In the genomic region with DNA sequence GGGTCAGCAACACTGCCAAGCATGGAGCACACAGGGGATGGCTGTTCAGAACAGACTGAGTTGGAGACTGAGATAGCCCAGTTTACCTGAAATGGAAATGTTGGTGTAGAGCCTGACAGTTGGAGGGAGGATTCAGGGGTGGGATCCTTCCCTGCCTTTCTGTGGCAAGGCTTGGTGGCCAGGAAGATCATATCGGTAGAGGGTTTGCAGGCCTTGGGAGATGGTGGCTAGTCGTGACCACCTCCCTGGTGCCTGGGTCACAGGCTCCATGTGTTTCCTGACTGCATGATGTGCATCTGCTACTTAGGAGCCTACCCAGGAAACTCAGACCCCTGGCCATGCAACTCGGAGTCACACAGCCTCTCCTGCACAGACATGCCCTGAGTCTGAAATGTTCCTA, we compare ENCODE assay signal across 12 mouse cellular contexts.
DNase-seq lines count a peak whose midpoint lies in the region; ATAC-seq and TF ChIP-seq lines count a peak whose summit lies in the region.
"Had no signal": no experiment of that assay in that cellular context is flagged by ENCODE, and none has a peak within 500 bp of the region (broad histone marks: within the 10 kb centered on the region; RNA-seq: fewer than 3 reads in every experiment).

No protein-coding gene starts in this region.

- TF ChIP-seq EP300 in lung, postnatal 0 days (IDR thresholded peaks at IDR 0.05) = no peak
- TF ChIP-seq EP300 in stomach, postnatal 0 days (optimal IDR thresholded peaks at IDR 0.05) = no peak

- H3K27me3 ChIP-seq in heart, embryonic 10.5 days (ENCODE audit: insufficient read depth, poor library complexity, severe bottlenecking) = peaks cover 53% of the 10 kb centered on the region
- H3K27me3 ChIP-seq in kidney, adult 2 months (replicated peaks; ENCODE audit: control insufficient read depth, insufficient read depth, low read length) = no peaks in the 10 kb centered on the region
- no peaks in the 10 kb centered on the region for H3K27me3 ChIP-seq in lung, postnatal 0 days (replicated peaks; ENCODE audit: insufficient read depth, low read length)
- H3K27me3 ChIP-seq in stomach, postnatal 0 days (ENCODE audit: control insufficient read depth, insufficient read depth, low read length) = no peaks in the 10 kb centered on the region

- no peaks in the 10 kb centered on the region for H3K36me3 ChIP-seq in heart, embryonic 10.5 days
- H3K36me3 ChIP-seq in kidney, adult 2 months (ENCODE audit: control insufficient read depth, insufficient read depth, low read length) = no peaks in the 10 kb centered on the region
- H3K36me3 ChIP-seq in lung, postnatal 0 days (ENCODE audit: insufficient read depth, low read length) = no peaks in the 10 kb centered on the region
- no peaks in the 10 kb centered on the region for H3K36me3 ChIP-seq in stomach, postnatal 0 days (ENCODE audit: control insufficient read depth, insufficient read depth, low read length)
- H3K36me3 ChIP-seq: liver, embryonic 13.5 days had no signal

- no peak for DNase-seq in heart, embryonic 10.5 days (ENCODE audit: low spot score)
- no peak for DNase-seq in heart, adult 8-10 months (ENCODE audit: low spot score)
- DNase-seq in kidney, adult 2 months = no peak
- DNase-seq in kidney, postnatal 25 days = no peak
- DNase-seq in lung, postnatal 0 days (ENCODE audit: low spot score) = no peak
- no peak for DNase-seq in lung, postnatal 10 days
- no peak for DNase-seq in stomach, postnatal 0 days (ENCODE audit: low spot score)
- DNase-seq in cerebellum, postnatal 4 days (ENCODE audit: low spot score in 2 of 2) = no peak
- DNase-seq: B cell, adult 2 months; liver, embryonic 13.5 days; thymus, postnatal 25 days had no signal

- TF ChIP-seq POLR2A in kidney, adult 2 months (IDR thresholded peaks at IDR 0.05; ENCODE audit: low read depth, low read length) = no peak

- no peak overlapping the region for H3K4me2 ChIP-seq in lung, postnatal 0 days (replicated peaks; ENCODE audit: low read depth, low read length)
- no peak overlapping the region for H3K4me2 ChIP-seq in stomach, postnatal 0 days (replicated peaks; ENCODE audit: low read depth)
- H3K4me2 ChIP-seq: liver, embryonic 13.5 days had no signal

- no peak overlapping the region for H3K9ac ChIP-seq in lung, postnatal 0 days (replicated peaks; ENCODE audit: low read depth)
- no peak overlapping the region for H3K9ac ChIP-seq in stomach, postnatal 0 days (ENCODE audit: low read length)
- H3K9ac ChIP-seq: liver, embryonic 13.5 days had no signal

- peaks cover 27% of the 10 kb centered on the region for H3K4me1 ChIP-seq in heart, embryonic 10.5 days
- H3K4me1 ChIP-seq in kidney, adult 2 months (ENCODE audit: control insufficient read depth, insufficient read depth, low read length) = no peaks in the 10 kb centered on the region
- H3K4me1 ChIP-seq in lung, postnatal 0 days (ENCODE audit: insufficient read depth, low read depth, low read length) = peaks cover 7% of the 10 kb centered on the region; the same call in 1 of the 2 replicates
- no peaks in the 10 kb centered on the region for H3K4me1 ChIP-seq in stomach, postnatal 0 days (replicated peaks; ENCODE audit: control insufficient read depth, insufficient read depth)

- H3K4me3 ChIP-seq in heart, embryonic 10.5 days = no peak overlapping the region
- no peak overlapping the region for H3K4me3 ChIP-seq in kidney, adult 2 months (ENCODE audit: insufficient read depth, low read depth, low read length)
- H3K4me3 ChIP-seq in lung, postnatal 0 days (ENCODE audit: low read depth, low read length) = no peak overlapping the region
- H3K4me3 ChIP-seq in stomach, postnatal 0 days (ENCODE audit: low read depth, low read length) = no peak overlapping the region
- H3K4me3 ChIP-seq: liver, embryonic 13.5 days; megakaryocyte, embryonic 14.5 days had no signal

- H3K27ac ChIP-seq in heart, embryonic 10.5 days = 0 out of 2 replicates have a peak overlapping the region, but pooled peaks have one; percentile 30
- H3K27ac ChIP-seq in kidney, adult 2 months (ENCODE audit: insufficient read depth, low read depth, low read length) = peak overlapping the region; percentile 22; the same call in 1 of the 2 replicates
- peak overlapping the region; percentile 82 for H3K27ac ChIP-seq in lung, postnatal 0 days (ENCODE audit: low read length)
- peak overlapping the region; percentile 67 for H3K27ac ChIP-seq in stomach, postnatal 0 days (replicated peaks)
- H3K27ac ChIP-seq: liver, embryonic 13.5 days had no signal

- 64% methylated on average over 3 of the region's 3 CpGs for WGBS in heart, embryonic 10.5 days
- WGBS in kidney, adult 2 months = 70% methylated on average over 3 of the region's 3 CpGs
- WGBS in lung, postnatal 0 days = 70% methylated on average over 3 of the region's 3 CpGs
- WGBS in stomach, postnatal 0 days = 79% methylated on average over 3 of the region's 3 CpGs

- H3K9me3 ChIP-seq in heart, embryonic 10.5 days = no peaks in the 10 kb centered on the region
- H3K9me3 ChIP-seq in lung, postnatal 0 days (ENCODE audit: low read length) = no peaks in the 10 kb centered on the region
- no peaks in the 10 kb centered on the region for H3K9me3 ChIP-seq in stomach, postnatal 0 days (ENCODE audit: control insufficient read depth, low read length)
- H3K9me3 ChIP-seq: liver, embryonic 13.5 days; megakaryocyte, embryonic 14.5 days had no signal

- TF ChIP-seq CTCF in kidney, adult 2 months (conservative IDR thresholded peaks at IDR 0.05; ENCODE audit: insufficient read depth, insufficient read length, low read depth, low read length) = no peak
- TF ChIP-seq CTCF in lung, postnatal 0 days (IDR thresholded peaks at IDR 0.05) = no peak
- no peak for TF ChIP-seq CTCF in stomach, postnatal 0 days (IDR thresholded peaks at IDR 0.05; ENCODE audit: low read depth)

- ATAC-seq in lung, postnatal 0 days = no peak
- peak; percentile 13; the same call in 1 of the 2 replicates for ATAC-seq in stomach, postnatal 0 days (ENCODE audit: low FRiP score, low TSS enrichment)

Comparison
In these comparisons a context has a peak if more than half of its experiments do, and no peak if none do; other contexts are left out.
1. H3K27ac ChIP-seq: peak in every context shown above with its lines; median percentile 82 in lung, postnatal 0 days; 67 in stomach, postnatal 0 days; 30 in heart, embryonic 10.5 days; 22 in kidney, adult 2 months.